17 mouse cellular contexts compared by ENCODE assay signal in genomic region chr10:99685911-99686310, GRCm38 (mm10).
"Had no signal": no experiment of that assay in that cellular context is flagged by ENCODE, and none has a peak within 500 bp of the region (broad histone marks: within the 10 kb centered on the region; RNA-seq: fewer than 3 reads in every experiment).

No protein-coding gene starts in this region.

- H3K4me2 ChIP-seq: kidney, embryonic 15.5 days; liver, embryonic 11.5 days; liver, embryonic 15.5 days; neural tube, embryonic 12.5 days; stomach, embryonic 15.5 days had no signal

- H3K36me3 ChIP-seq: kidney, embryonic 15.5 days; limb, embryonic 10.5 days; liver, embryonic 15.5 days; midbrain, embryonic 10.5 days; neural tube, embryonic 12.5 days; stomach, embryonic 15.5 days had no signal

- H3K4me1 ChIP-seq: liver, embryonic 15.5 days; neural tube, embryonic 12.5 days; stomach, embryonic 15.5 days had no signal

- H3K27ac ChIP-seq: kidney, embryonic 15.5 days; left cerebral cortex, adult 2 months; limb, embryonic 10.5 days; liver, embryonic 15.5 days; midbrain, embryonic 10.5 days; neural tube, embryonic 12.5 days; stomach, embryonic 15.5 days had no signal

- DNase-seq: kidney, postnatal 14 days; lung, adult 2 months; lung, postnatal 36 days; midbrain, embryonic 14.5 days; retina, postnatal 1 day; right cerebral cortex, postnatal 4 days; spleen, adult 18-20 months; thymus, postnatal 4 days had no signal

- H3K27me3 ChIP-seq: kidney, embryonic 15.5 days; liver, embryonic 15.5 days; neural tube, embryonic 12.5 days; stomach, embryonic 15.5 days had no signal

- ATAC-seq: lung, postnatal 0 days had no signal

- H3K4me3 ChIP-seq: kidney, embryonic 15.5 days; left cerebral cortex, adult 2 months; limb, embryonic 10.5 days; liver, embryonic 15.5 days; midbrain, embryonic 10.5 days; neural tube, embryonic 12.5 days; stomach, embryonic 15.5 days had no signal

- H3K9me3 ChIP-seq: kidney, embryonic 15.5 days; limb, embryonic 10.5 days; liver, embryonic 15.5 days; midbrain, embryonic 10.5 days; neural tube, embryonic 12.5 days; stomach, embryonic 15.5 days had no signal

- H3K9ac ChIP-seq: kidney, embryonic 15.5 days; liver, embryonic 15.5 days; neural tube, embryonic 12.5 days; stomach, embryonic 15.5 days had no signal
